Mouse (Mus musculus) inflammation-experienced regulatory T-cells (primary cell): ENCODE results near the gene Cdkn1b. TPM values are rescaled to one million over a fixed set of nuclear protein-coding genes. Genes with fewer than 3 reads are reported as not detected.

ENCODE experiments used
- polyA plus RNA-seq, 2 experiments: library from polyadenylated mRNA; unstranded; fragments of 100-300 nt; shearing (Covaris generic); gene quantifications; one replicate each; pipeline ENCODE4 v1.2.1; 2017

Gene Cdkn1b
- 10 to 100 TPM; 21.2 to 31.8 TPM for polyA plus RNA-seq

DNA sequence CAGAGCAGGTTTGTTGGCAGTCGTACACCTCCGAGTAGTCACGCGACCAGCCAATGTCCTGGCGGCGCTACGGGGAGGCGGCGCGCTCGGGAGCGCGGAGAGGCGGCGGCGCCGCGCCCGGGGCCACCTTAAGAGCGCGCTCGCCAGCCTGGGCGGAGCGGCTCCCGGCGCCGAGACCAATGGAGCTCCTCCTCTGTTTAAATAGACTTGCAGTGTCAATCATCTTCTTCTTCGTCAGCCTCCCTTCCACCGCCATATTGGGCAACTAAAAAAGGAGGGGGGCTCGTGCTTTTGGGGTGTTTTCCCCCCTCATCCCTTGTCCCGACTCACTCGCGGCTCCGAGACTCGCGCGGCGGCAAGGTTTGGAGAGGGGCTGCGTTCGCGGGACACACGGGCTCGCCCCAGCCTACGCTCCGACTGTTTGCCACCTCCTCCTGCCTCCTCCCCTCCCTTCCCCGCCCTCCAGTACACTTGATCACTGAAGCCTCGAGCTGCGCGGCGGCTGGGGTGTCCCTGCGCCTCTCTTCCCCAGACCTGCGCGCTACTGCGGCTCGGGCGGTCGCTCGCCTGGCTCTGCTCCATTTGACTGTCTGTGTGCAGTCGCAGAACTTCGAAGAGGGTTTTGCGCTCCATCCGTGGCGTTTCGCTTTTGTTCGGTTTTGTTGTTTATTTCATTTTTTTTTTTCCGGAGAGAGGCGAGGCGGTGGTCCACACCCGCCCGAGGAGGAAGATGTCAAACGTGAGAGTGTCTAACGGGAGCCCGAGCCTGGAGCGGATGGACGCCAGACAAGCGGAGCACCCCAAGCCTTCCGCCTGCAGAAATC is at the start of gene Cdkn1b:
Gene Cdkn1b, plus strand, starts transcription at position 212 of the 824 bp plus-strand sequence.

DNA sequence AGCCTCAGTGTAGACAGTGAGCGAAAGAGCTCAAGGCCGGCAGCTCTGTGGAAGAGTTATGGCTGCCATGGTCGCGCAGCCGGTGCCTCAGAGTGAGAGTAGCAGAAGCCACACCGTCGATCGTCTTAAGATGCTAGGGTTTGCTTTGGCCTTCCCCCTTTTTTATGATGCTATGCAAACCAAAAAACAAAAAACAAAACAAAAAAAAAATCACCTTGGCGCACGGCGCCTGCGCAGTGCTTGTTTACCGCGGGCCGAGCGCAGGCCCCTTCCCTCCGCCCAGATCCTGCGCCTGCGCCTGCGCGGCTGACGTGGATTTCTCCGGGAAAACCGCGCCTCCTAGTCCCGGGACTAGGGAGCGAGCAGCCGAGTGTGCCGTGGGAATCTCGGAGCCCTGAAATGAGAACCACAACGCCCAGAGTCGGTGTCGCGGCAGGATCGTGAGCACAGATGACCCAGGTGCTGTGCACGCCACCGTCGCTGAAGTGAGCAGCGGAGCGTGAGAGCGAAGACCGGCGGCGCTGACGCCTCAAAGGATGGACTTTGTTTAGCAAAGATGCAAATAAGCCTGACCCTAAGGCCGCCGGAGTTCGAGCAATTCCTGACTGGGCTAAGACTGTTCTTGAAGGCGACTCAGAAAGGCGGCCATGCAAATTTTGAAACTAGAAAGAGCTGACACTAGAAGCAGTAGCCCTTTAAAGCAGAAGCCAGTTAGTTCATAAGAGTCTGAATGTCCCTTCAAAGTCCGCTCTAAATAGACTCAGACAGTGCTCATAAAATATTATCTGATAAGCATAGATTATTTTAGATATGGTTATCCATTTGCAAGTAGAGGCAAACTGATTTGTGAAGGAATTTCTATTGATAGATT is 21.9 kb upstream of the Cdkn1b start, which contains the start of gene Gpr19:
Gene Gpr19, minus strand, starts transcription at position 484 of the 871 bp plus-strand sequence.

Other genes starting within 250 kb of the Cdkn1b start
- 1 to 10 TPM; 1.8 TPM for gene Dusp16, start 127.8 kb upstream of the Cdkn1b start, polyA plus RNA-seq
- 10 to 100 TPM; 25.1 to 42.2 TPM for gene Crebl2, start 90.2 kb upstream of the Cdkn1b start, polyA plus RNA-seq
- 1 to 10 TPM; 8.2 to 8.6 TPM for gene Gpr19, start 21.8 kb upstream of the Cdkn1b start, polyA plus RNA-seq
- gene Apold1, start 61.3 kb downstream of the Cdkn1b start, polyA plus RNA-seq: under 1 TPM in 1 of 2 experiments, not detected in 1; 0.63 TPM
- 100 to 1,000 TPM; 132 to 156 TPM for gene Ddx47, start 91.2 kb downstream of the Cdkn1b start, polyA plus RNA-seq
- under 1 TPM in 1 of 2 experiments, not detected in 1; 0.19 TPM for gene Gprc5a, start 145.2 kb downstream of the Cdkn1b start, polyA plus RNA-seq
- gene Gprc5d, start 197.9 kb downstream of the Cdkn1b start, polyA plus RNA-seq: not detected